Mouse (Mus musculus) ovary, postnatal 14 days (tissue): ENCODE results near the gene Gm3106.
"Not testable (repeated sequence)": the region's sequence is repeated elsewhere in the genome, so short reads cannot be mapped to it uniquely, and the experiment has no call there.

Source experiments
- DNase-seq: peaks from one replicate; pipeline ENCODE4 v3.0.0; 2022; ENCODE audit warnings: low spot score

Gm3106 gene

DNA sequence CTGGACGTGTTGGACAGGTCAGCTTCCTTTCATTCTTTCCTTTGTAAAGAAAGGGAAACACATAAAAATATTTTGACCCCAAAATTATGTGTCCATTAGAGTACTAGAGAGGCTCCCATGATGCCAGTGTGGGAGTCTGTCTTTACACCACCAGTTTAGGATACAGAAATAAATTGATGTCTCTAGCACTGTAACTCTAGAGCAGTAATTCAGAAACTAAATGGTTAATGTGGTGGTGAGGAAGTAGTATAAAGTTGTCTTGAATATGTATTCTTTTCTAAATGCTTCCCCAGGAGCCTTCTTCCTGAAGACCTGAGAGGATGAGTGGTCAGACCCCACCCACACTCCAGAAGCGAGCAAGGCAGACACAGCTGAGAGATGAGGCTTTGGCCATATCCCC is at the start of gene Gm3106:
TSS of gene Gm3106 (plus strand) at position 301 of the 400 bp plus-strand sequence.
- not testable (repeated sequence) for DNase-seq
